Mouse (Mus musculus) brain, embryonic 18.5 days (tissue): ENCODE measurements around the gene Nlgn1.
A peak's percentile ranks its signal among the peaks of the same experiment; 100 is the strongest.

Source experiments
- DNase-seq: peaks from one replicate; pipeline ENCODE4 v3.0.0-alpha.2; 2012; ENCODE audit warnings: low read depth, low spot score

Nlgn1 gene

GRCm38 (mm10) chr3:25813368-25813767 lies 518.9 kb downstream of the Nlgn1 start:
- DNase-seq: no peak

GRCm38 (mm10) chr3:25807559-25807958 lies 524.7 kb downstream of the Nlgn1 start:
- peak; percentile 72 for DNase-seq

GRCm38 (mm10) chr3:25781651-25782050 lies 550.6 kb downstream of the Nlgn1 start:
- no peak for DNase-seq

- no peak for DNase-seq
Measured at GRCm38 (mm10) chr3:25775437-25775836, 556.8 kb downstream of the Nlgn1 start.

- peak; percentile 55 for DNase-seq
Measured at GRCm38 (mm10) chr3:25773908-25774307, 558.4 kb downstream of the Nlgn1 start.

- DNase-seq: peak; percentile 43
Measured at GRCm38 (mm10) chr3:25773467-25773866, 558.8 kb downstream of the Nlgn1 start.

GRCm38 (mm10) chr3:25763689-25764088 lies 568.6 kb downstream of the Nlgn1 start:
- no peak for DNase-seq

GRCm38 (mm10) chr3:25757813-25758212 lies 574.4 kb downstream of the Nlgn1 start:
- no peak for DNase-seq

- DNase-seq: no peak
Measured at GRCm38 (mm10) chr3:25724111-25724510, 608.1 kb downstream of the Nlgn1 start.

- DNase-seq: no peak
Measured at GRCm38 (mm10) chr3:25721464-25721863, 610.8 kb downstream of the Nlgn1 start.

- DNase-seq: no peak
Measured at GRCm38 (mm10) chr3:25707380-25707779, 624.9 kb downstream of the Nlgn1 start.

- DNase-seq: no peak
Measured at GRCm38 (mm10) chr3:25697231-25697630, 635.0 kb downstream of the Nlgn1 start.

- no peak for DNase-seq
Measured at GRCm38 (mm10) chr3:25688789-25689464, 643.3 kb downstream of the Nlgn1 start.

- DNase-seq: no peak
Measured at GRCm38 (mm10) chr3:25683696-25684095, 648.6 kb downstream of the Nlgn1 start.

GRCm38 (mm10) chr3:25679373-25679772 lies 652.9 kb downstream of the Nlgn1 start:
- no peak for DNase-seq

GRCm38 (mm10) chr3:25675888-25676287 lies 656.4 kb downstream of the Nlgn1 start:
- DNase-seq: no peak

- DNase-seq: no peak
Measured at GRCm38 (mm10) chr3:25675069-25675468, 657.2 kb downstream of the Nlgn1 start.

- no peak for DNase-seq
Measured at GRCm38 (mm10) chr3:25673408-25673807, 658.9 kb downstream of the Nlgn1 start.

GRCm38 (mm10) chr3:25672779-25673178 lies 659.5 kb downstream of the Nlgn1 start:
- no peak for DNase-seq

GRCm38 (mm10) chr3:25663464-25663863 lies 668.8 kb downstream of the Nlgn1 start:
- DNase-seq: no peak

- DNase-seq: no peak
Measured at GRCm38 (mm10) chr3:25660285-25660684, 672.0 kb downstream of the Nlgn1 start.

- no peak for DNase-seq
Measured at GRCm38 (mm10) chr3:25658006-25658405, 674.3 kb downstream of the Nlgn1 start.

GRCm38 (mm10) chr3:25657074-25657473 lies 675.2 kb downstream of the Nlgn1 start:
- DNase-seq: no peak

- DNase-seq: no peak
Measured at GRCm38 (mm10) chr3:25653010-25653409, 679.2 kb downstream of the Nlgn1 start.
